Mouse (Mus musculus) kidney, adult 18-20 months (tissue): Measurements from ENCODE around the gene Degs1.

ENCODE experiments used
- DNase-seq: peaks from one replicate; pipeline ENCODE4 v3.0.0; 2021

The Degs1 gene

GRCm38 (mm10) chr1:182280046-182280445, 2.6 kb downstream of the Degs1 start:
- no peak for DNase-seq

GRCm38 (mm10) chr1:182279436-182279835, 3.2 kb downstream of the Degs1 start:
- DNase-seq = no peak

GRCm38 (mm10) chr1:182275109-182275508, 7.5 kb downstream of the Degs1 start:
- DNase-seq = no peak

- DNase-seq = peak; percentile 32
These were observed 11.0 kb downstream of the Degs1 start for GRCm38 (mm10) chr1:182271632-182272031.

- DNase-seq = peak; percentile 61
These were observed 11.5 kb downstream of the Degs1 start for GRCm38 (mm10) chr1:182271130-182271529.

- DNase-seq = peak; percentile 74
These were observed 14.3 kb downstream of the Degs1 start for GRCm38 (mm10) chr1:182268317-182268716.

GRCm38 (mm10) chr1:182266028-182266525, 16.5 kb downstream of the Degs1 start:
- no peak for DNase-seq

- peak; percentile 25 for DNase-seq
These were observed 26.4 kb downstream of the Degs1 start for GRCm38 (mm10) chr1:182256041-182256680.

GRCm38 (mm10) chr1:182255031-182255430, 27.6 kb downstream of the Degs1 start:
- no peak for DNase-seq

- no peak for DNase-seq
These were observed 28.0 kb downstream of the Degs1 start for GRCm38 (mm10) chr1:182254618-182255017.

- DNase-seq = no peak
These were observed 28.7 kb downstream of the Degs1 start for GRCm38 (mm10) chr1:182253756-182254534.

GRCm38 (mm10) chr1:182252534-182253171, 30.0 kb downstream of the Degs1 start:
- DNase-seq = no peak

- no peak for DNase-seq
These were observed 31.9 kb downstream of the Degs1 start for GRCm38 (mm10) chr1:182250734-182251133.

GRCm38 (mm10) chr1:182249298-182249697, 33.3 kb downstream of the Degs1 start:
- no peak for DNase-seq

GRCm38 (mm10) chr1:182245003-182245402, 37.6 kb downstream of the Degs1 start:
- DNase-seq = no peak

GRCm38 (mm10) chr1:182238056-182238703, 44.4 kb downstream of the Degs1 start:
- no peak for DNase-seq

GRCm38 (mm10) chr1:182237386-182237785, 45.2 kb downstream of the Degs1 start:
- no peak for DNase-seq

- DNase-seq = no peak
These were observed 47.4 kb downstream of the Degs1 start for GRCm38 (mm10) chr1:182235174-182235573.

GRCm38 (mm10) chr1:182229381-182229780, 53.2 kb downstream of the Degs1 start:
- DNase-seq = no peak

GRCm38 (mm10) chr1:182227141-182227963, 55.3 kb downstream of the Degs1 start:
- no peak for DNase-seq

- no peak for DNase-seq
These were observed 56.3 kb downstream of the Degs1 start for GRCm38 (mm10) chr1:182226261-182226660.
